Mouse (Mus musculus): ENCODE measurements around the gene Lst1. TPM values are rescaled to one million over a fixed set of nuclear protein-coding genes. Genes with fewer than 3 reads are reported as not detected.

Gene Lst1
- total and polyA plus RNA-seq, 3 experiments: 2.9 to 8.5 (median 8.4) TPM

DNA sequence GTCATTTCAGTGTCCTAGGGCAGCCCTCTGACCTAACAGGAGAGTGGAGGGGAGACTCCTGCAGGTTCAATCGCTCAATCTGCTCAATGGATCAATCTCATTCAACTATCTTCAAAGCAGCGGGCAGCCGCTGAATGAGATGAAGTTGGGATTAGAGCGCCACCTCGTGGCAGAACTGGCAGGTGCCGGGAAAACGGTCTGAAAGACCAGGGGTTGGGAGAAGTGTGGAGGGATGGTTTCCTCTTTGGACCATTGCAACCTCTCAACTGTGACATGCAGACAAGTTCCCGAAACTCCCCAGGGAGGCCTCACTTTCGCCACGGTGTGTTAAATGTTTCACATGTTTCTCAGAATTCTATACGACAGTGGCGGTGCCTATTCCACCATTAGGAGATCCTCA is 43.8 kb upstream of the Lst1 start (continued):
- TF ChIP-seq USF1 (IDR thresholded peaks at IDR 0.05; ENCODE audit: low read depth, low read length) (no peak), MAZ (IDR thresholded peaks at IDR 0.05; ENCODE audit: low read depth, low read length) (0 out of 2 replicates have a peak, but pooled peaks have one; percentile 17), RAD21 (IDR thresholded peaks at IDR 0.05; ENCODE audit: low read depth, low read length) (peak; percentile 88)

DNA sequence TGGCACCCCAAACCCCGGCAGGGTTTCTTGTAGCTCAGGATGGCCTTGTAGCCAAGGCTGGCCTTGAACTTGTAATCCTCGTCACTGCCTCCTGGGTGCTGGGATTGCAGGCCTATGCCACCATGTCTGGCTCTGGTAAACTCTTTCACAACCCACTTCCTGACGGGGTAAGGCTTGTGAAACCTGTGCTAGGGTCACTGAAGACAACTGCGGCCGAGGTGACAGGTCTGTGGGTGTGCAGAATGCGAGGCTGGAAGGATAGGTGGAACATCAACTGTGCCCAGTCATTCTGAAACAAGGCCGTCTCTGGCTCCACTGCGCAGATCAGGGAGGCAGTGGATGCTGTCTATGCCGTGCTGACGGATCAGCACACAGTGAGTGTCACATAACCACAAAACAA is 42.8 kb upstream of the Lst1 start:
- peak overlapping the region; percentile 36 for H3K27ac ChIP-seq (ENCODE audit: insufficient read depth, low read depth)
- peaks cover 33 to 62% of the 10 kb centered on the region in 2 experiments for H3K36me3 ChIP-seq (replicated peaks in 1 of 2; ENCODE audit: control insufficient read depth in 1 of 2, insufficient read depth in 1 of 2, low read length in 1 of 2)
- in situ Hi-C loops (cut with MboI; ENCODE audit: low pct_ligation_motif_present, low pct_unique_long_range_greater_than_20kb, low sequenced_read_pairs): loop anchor here (5.0 to 10.0 kb wide), 3 partner anchors 59 to 216 kb away; partner anchors contain the start of genes Ly6g5b and Vwa7

More for the DNA sequence above, 42.8 kb upstream of the Lst1 start:
- Histone ChIP-seq H3K27me3 (replicated peaks) (no peaks in the 10 kb centered on the region), H3K4me3 (replicated peaks in 1 of 3; ENCODE audit: low read depth in 2 of 3, low read length in 2 of 3, poor library complexity in 1 of 3) (peak overlapping the region in 1 of 3 experiments; percentile 1), H3K4me1 (ENCODE audit: control insufficient read depth in 1 of 2, insufficient read depth in 2 of 2) (peaks cover 21 to 70% of the 10 kb centered on the region in 2 experiments), H3K9me3 (replicated peaks; ENCODE audit: low read length) (no peaks in the 10 kb centered on the region), H3K79me2 (replicated peaks; ENCODE audit: control insufficient read depth, extremely low read depth, insufficient read depth, poor library complexity, severe bottlenecking) (peaks cover 31% of the 10 kb centered on the region), H3K4me2 (ENCODE audit: insufficient read depth, low read depth, poor library complexity, severe bottlenecking) (peak overlapping the region; percentile 69; the same call in 1 of the 2 replicates), H3K9ac (ENCODE audit: insufficient read depth, low read depth) (no peak overlapping the region)
- dilution Hi-C loops (cut with MboI; ENCODE audit: extremely low pct_ligation_motif_present, extremely low pct_unique_long_range_greater_than_20kb, low sequenced_read_pairs): no loop called here
- TF ChIP-seq ZKSCAN1 (IDR thresholded peaks at IDR 0.05; ENCODE audit: borderline replicate concordance, low read depth, low read length): no peak
- TF ChIP-seq MAZ (IDR thresholded peaks at IDR 0.05; ENCODE audit: low read depth, low read length): no peak
- peak; percentile 59; the same call in 1 of the 2 replicates for TF ChIP-seq TCF12 (IDR thresholded peaks at IDR 0.05; ENCODE audit: low read depth, low read length)
- 0 out of 2 replicates have a peak, but pooled peaks have one; percentile 32 for TF ChIP-seq MAX (IDR thresholded peaks at IDR 0.05; ENCODE audit: low read length)
- no peak for TF ChIP-seq CHD1 (IDR thresholded peaks at IDR 0.05; ENCODE audit: low read depth, low read length)
- TF ChIP-seq TBP (conservative IDR thresholded peaks at IDR 0.05; ENCODE audit: low read depth, low read length): no peak
- TF ChIP-seq CHD2 (IDR thresholded peaks at IDR 0.05; ENCODE audit: low read length): no peak
- no peak for TF ChIP-seq CTCF (conservative IDR thresholded peaks at IDR 0.05 in 1 of 2, IDR thresholded peaks at IDR 0.05 in 1 of 2; ENCODE audit: low read depth in 2 of 2, low read length in 2 of 2)
- peak; percentile 62 for TF ChIP-seq ETS1 (conservative IDR thresholded peaks at IDR 0.05; ENCODE audit: low read depth, low read length)
- no peak for TF ChIP-seq NELFE (IDR thresholded peaks at IDR 0.05; ENCODE audit: low read depth, low read length)
- no peak for TF ChIP-seq MAFK (IDR thresholded peaks at IDR 0.05; ENCODE audit: insufficient replicate concordance, low read length)
- TF ChIP-seq JUND (conservative IDR thresholded peaks at IDR 0.05; ENCODE audit: low read depth, low read length): peak; percentile 92
- TF ChIP-seq SMC3 (IDR thresholded peaks at IDR 0.05; ENCODE audit: low read depth, low read length): peak; percentile 46
- TF ChIP-seq ZMIZ1 (IDR thresholded peaks at IDR 0.05; ENCODE audit: low read depth, low read length): no peak
- TF ChIP-seq MXI1 (IDR thresholded peaks at IDR 0.05; ENCODE audit: low read depth, low read length): peak; percentile 68; the same call in 1 of the 2 replicates
- no peak for TF ChIP-seq GABPA (IDR thresholded peaks at IDR 0.05; ENCODE audit: insufficient replicate concordance, low read depth, low read length)
- no peak for TF ChIP-seq ELF1 (IDR thresholded peaks at IDR 0.05; ENCODE audit: low read depth, low read length)
- no peak for TF ChIP-seq USF1 (IDR thresholded peaks at IDR 0.05; ENCODE audit: low read depth, low read length)
- TF ChIP-seq USF2 (conservative IDR thresholded peaks at IDR 0.05; ENCODE audit: low read depth, low read length): no peak
- TF ChIP-seq BHLHE40 (IDR thresholded peaks at IDR 0.05; ENCODE audit: low read depth, low read length): peak; percentile 76
- TF ChIP-seq EP300 (IDR thresholded peaks at IDR 0.05; ENCODE audit: low read length): peak; percentile 80
- TF ChIP-seq NRF1 (IDR thresholded peaks at IDR 0.05; ENCODE audit: low read depth, low read length): peak; percentile 67
- no peak for TF ChIP-seq UBTF (IDR thresholded peaks at IDR 0.05; ENCODE audit: low read depth, low read length)
- TF ChIP-seq KAT2A (IDR thresholded peaks at IDR 0.05; ENCODE audit: insufficient replicate concordance, low read length): no peak
- TF ChIP-seq JUN (IDR thresholded peaks at IDR 0.05; ENCODE audit: insufficient read depth, low read depth, low read length): peak; percentile 58
- TF ChIP-seq HCFC1 (IDR thresholded peaks at IDR 0.05; ENCODE audit: low read depth, low read length): no peak
- no peak for TF ChIP-seq ZNF384 (IDR thresholded peaks at IDR 0.05; ENCODE audit: low read depth, low read length)
- TF ChIP-seq MYC (IDR thresholded peaks at IDR 0.05; ENCODE audit: low read depth, low read length): peak; percentile 73
- TF ChIP-seq RAD21 (IDR thresholded peaks at IDR 0.05; ENCODE audit: low read depth, low read length): no peak; the same call in 1 of the 2 replicates
- no peak for TF ChIP-seq MEF2A (IDR thresholded peaks at IDR 0.05; ENCODE audit: borderline replicate concordance, low read depth, low read length)
- no peak for TF ChIP-seq PAX5 (IDR thresholded peaks at IDR 0.05; ENCODE audit: low read length)
- peak; percentile 87 for TF ChIP-seq SIN3A (IDR thresholded peaks at IDR 0.05; ENCODE audit: low read length)
- TF ChIP-seq POLR2A (IDR thresholded peaks at IDR 0.05; ENCODE audit: low read depth, low read length): no peak
- no peak for TF ChIP-seq ZC3H11A (IDR thresholded peaks at IDR 0.05; ENCODE audit: low read depth, low read length)
- TF ChIP-seq IRF4 (IDR thresholded peaks at IDR 0.05; ENCODE audit: low read depth, low read length): peak; percentile 95
- TF ChIP-seq RCOR1 (conservative IDR thresholded peaks at IDR 0.05; ENCODE audit: low read depth, low read length): peak; percentile 65; the same call in 1 of the 2 replicates
- no peak for TF ChIP-seq POLR2AphosphoS2 (IDR thresholded peaks at IDR 0.05; ENCODE audit: low read depth, low read length)
- no peak for TF ChIP-seq E2F4 (IDR thresholded peaks at IDR 0.05; ENCODE audit: insufficient replicate concordance, low read depth, low read length)
- peak; percentile 74 for DNase-seq (ENCODE audit: extremely low read depth)

Measured in CH12.LX (cell line).